Mouse (Mus musculus): ENCODE data around the gene Synpr. TPM values are rescaled to one million over a fixed set of nuclear protein-coding genes. Genes with fewer than 3 reads are reported as not detected.

Synpr gene
- polyA plus RNA-seq, 1 experiment from 2014 or later = 2.5 TPM

DNA sequence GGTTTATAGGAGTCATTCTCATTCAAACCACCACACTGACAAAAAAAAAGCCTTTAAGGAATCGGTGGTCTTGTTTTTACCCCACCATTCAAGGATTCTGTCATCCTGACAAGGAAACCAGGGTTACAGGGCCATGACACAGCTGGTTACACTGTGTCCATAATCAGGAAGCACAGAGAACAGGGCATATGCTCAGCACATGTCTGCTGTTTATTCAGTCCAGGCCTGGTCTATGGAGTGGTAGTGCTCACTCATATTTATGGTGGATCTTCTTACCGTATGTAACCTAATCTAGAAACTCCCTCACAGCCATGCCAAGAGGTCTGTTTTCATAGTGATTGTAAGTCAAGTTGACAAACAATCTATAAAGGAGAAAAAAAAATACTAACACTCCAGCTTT is 293.5 kb downstream of the Synpr start:
- H3K4me1 ChIP-seq = no peaks in the 10 kb centered on the region
- no peak overlapping the region for H3K27ac ChIP-seq
- no peaks in the 10 kb centered on the region for H3K27me3 ChIP-seq (ENCODE audit: poor library complexity, severe bottlenecking)
- no peaks in the 10 kb centered on the region for H3K36me3 ChIP-seq (replicated peaks)
- 86% methylated on average over 2 of the region's 2 CpGs for WGBS
- no peaks in the 10 kb centered on the region for H3K9me3 ChIP-seq
- H3K4me3 ChIP-seq = no peak overlapping the region
- no peak for DNase-seq (ENCODE audit: extremely low spot score, low spot score)

DNA sequence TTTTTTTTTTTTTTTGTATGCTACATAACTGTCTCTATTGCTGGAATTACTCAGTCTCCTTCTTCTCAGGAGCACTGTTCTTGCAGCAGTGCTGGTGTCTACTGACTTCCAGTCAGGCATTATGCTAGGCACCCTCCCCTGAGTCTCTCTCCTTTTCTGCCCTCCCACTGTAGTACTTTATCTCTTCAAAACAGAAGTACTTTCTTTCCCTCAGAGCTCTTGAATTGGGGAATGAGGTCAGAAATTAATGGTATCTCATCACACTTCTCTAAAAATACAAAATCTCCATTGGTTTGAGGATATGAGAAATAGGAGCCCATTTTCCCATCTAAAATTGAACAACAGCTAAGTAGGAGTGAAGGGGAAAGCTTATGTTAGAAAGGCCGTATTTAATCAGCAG is 294.2 kb downstream of the Synpr start:
- no peaks in the 10 kb centered on the region for H3K36me3 ChIP-seq (replicated peaks)
- H3K4me3 ChIP-seq = no peak overlapping the region
- H3K27ac ChIP-seq = no peak overlapping the region
- H3K27me3 ChIP-seq (ENCODE audit: poor library complexity, severe bottlenecking) = no peaks in the 10 kb centered on the region
- no peak for DNase-seq (ENCODE audit: extremely low spot score, low spot score)
- H3K9me3 ChIP-seq = no peaks in the 10 kb centered on the region
- 88% methylated on average over 1 of the region's 1 CpGs for WGBS
- H3K4me1 ChIP-seq = no peaks in the 10 kb centered on the region

DNA sequence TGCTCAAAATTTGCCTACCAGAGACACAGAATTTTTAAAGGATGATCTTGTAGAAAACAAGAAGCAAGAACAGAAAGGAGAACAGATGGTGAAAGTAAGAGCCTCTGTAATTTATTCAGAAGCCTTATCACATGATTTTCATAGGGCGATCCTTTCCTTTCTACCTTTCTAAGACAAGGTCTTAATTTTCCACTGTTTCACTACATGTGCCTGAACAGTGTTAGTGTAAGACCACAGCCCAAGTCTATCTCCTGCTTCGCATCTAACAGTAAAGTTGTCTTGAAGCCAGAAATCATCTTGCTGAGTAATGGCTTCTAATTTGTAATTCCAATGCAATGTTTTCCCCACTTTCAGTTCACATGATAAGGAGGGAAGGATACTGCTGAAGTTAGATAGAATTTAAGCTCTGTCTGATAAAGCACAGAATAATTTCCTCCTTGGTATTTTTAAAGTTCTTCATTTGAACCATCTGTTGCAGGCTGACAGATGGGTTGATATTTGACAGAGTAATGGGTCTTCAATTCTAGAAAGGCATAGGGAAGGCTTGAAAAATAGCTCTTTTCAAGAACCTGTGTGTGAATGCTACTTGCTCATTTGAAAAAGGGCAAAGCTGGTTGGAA is 308.9 kb downstream of the Synpr start:
- Histone ChIP-seq H3K4me3 (no peak overlapping the region), H3K9me3 (no peaks in the 10 kb centered on the region), H3K4me1 (no peaks in the 10 kb centered on the region), H3K27me3 (ENCODE audit: poor library complexity, severe bottlenecking) (no peaks in the 10 kb centered on the region), H3K36me3 (replicated peaks) (no peaks in the 10 kb centered on the region), H3K27ac (no peak overlapping the region)
- no peak for DNase-seq (ENCODE audit: extremely low spot score, low spot score)
- WGBS = 89% methylated on average over 2 of the region's 2 CpGs

DNA sequence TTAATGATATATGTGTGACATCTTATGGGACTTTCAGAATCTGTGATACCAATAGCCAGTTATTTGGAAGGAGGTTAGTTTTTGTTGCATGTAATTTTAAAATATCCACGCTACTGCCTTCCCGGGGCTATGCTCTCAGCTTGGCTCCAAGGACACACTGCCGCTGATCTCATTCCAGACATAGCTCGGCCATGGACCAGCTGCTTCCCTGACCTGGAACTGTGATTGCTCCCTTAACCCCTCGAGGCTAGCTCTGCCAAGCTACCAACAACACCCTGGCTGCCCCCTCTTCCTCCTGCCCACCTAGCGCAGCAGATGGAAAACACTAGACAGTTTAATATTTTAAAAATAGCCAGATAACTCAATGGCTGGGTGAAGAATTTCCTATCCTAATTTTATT is 311.7 kb downstream of the Synpr start:
- no peaks in the 10 kb centered on the region for H3K27me3 ChIP-seq (ENCODE audit: poor library complexity, severe bottlenecking)
- WGBS = 85% methylated on average over 6 of the region's 6 CpGs

DNA sequence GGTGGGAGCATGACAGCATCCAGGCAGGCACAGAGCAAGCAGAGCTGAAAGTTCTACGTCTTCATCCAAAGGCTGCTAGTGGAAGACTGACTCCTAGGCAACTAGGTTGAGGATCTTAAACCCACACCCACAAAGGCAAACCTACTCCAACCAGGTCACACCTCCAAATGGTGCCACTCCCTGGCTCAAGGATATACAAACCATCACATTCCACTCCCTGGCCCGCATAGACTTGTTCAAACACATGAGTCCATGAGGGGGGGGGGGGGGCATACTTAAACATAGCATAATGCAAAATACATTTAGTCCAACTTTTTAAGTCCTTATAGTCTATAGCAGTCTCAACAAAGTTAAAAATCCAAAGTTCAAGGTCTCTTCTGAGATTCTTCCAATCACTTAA is 312.6 kb downstream of the Synpr start:
- no peaks in the 10 kb centered on the region for H3K4me1 ChIP-seq
- no peak overlapping the region for H3K4me3 ChIP-seq
- no peaks in the 10 kb centered on the region for H3K27me3 ChIP-seq (ENCODE audit: poor library complexity, severe bottlenecking)
- H3K27ac ChIP-seq = no peak overlapping the region
- DNase-seq (ENCODE audit: extremely low spot score, low spot score) = no peak
- no peaks in the 10 kb centered on the region for H3K9me3 ChIP-seq
- 98% methylated on average over 2 of the region's 2 CpGs for WGBS
- H3K36me3 ChIP-seq (replicated peaks) = no peaks in the 10 kb centered on the region

More for the DNA sequence above, 311.7 kb downstream of the Synpr start:
- DNase-seq (ENCODE audit: extremely low spot score, low spot score) = no peak
- no peaks in the 10 kb centered on the region for H3K4me1 ChIP-seq
- H3K4me3 ChIP-seq = no peak overlapping the region
- H3K9me3 ChIP-seq = no peaks in the 10 kb centered on the region
- no peak overlapping the region for H3K27ac ChIP-seq
- no peaks in the 10 kb centered on the region for H3K36me3 ChIP-seq (replicated peaks)

DNA sequence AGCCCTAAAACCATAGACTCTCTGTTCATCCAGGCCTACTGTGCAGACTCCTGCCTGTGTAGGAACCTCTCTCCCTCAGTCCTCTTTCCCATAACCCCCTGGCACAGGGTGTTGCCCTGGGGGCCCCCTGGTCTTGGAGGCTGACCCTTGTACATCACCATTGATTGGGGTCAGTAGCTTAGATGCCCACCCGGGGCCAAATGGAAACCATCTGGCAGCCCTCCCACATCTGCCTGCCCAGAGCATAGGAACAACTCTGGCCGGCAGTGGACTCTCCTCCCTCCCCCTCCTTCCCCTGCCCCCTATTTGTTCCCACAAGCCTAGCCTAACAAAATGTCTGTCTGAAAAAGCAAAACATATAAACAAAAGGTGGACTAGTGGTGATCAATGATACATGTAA is 336.0 kb downstream of the Synpr start:
- no peak overlapping the region for H3K27ac ChIP-seq
- no peaks in the 10 kb centered on the region for H3K27me3 ChIP-seq (ENCODE audit: poor library complexity, severe bottlenecking)
- H3K4me3 ChIP-seq = no peak overlapping the region
- 54% methylated on average over 2 of the region's 2 CpGs for WGBS
- peak; percentile 15 for DNase-seq (ENCODE audit: extremely low spot score, low spot score)
- H3K36me3 ChIP-seq (replicated peaks) = no peaks in the 10 kb centered on the region
- no peaks in the 10 kb centered on the region for H3K9me3 ChIP-seq
- peaks cover 3% of the 10 kb centered on the region; the same call in 1 of the 2 replicates for H3K4me1 ChIP-seq

DNA sequence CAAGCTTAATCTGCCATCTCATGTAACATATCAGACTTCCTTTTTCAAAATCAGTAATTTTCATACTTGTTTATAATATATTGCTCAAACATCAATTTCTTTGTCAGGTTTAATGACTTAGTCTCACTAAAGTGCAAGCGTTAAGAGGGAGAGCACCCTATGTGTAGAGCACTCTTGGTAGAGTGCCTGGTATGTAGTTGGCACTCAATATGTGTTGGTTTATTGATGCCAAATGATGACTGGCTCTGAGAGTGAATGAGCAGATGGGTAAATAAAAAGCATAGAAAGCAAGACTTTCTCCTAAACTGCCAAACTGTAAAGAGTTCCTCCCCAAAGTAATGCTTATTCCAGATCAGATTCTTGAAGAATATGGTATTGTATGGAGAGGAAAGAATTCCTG is 365.3 kb downstream of the Synpr start:
- H3K4me3 ChIP-seq = no peak overlapping the region
- H3K27ac ChIP-seq = no peak overlapping the region
- no peaks in the 10 kb centered on the region for H3K36me3 ChIP-seq (replicated peaks)
- no peaks in the 10 kb centered on the region for H3K9me3 ChIP-seq
- WGBS = 97% methylated on average over 1 of the region's 1 CpGs
- no peaks in the 10 kb centered on the region for H3K27me3 ChIP-seq (ENCODE audit: poor library complexity, severe bottlenecking)
- no peak for DNase-seq (ENCODE audit: extremely low spot score, low spot score)
- peaks cover 11% of the 10 kb centered on the region for H3K4me1 ChIP-seq

DNA sequence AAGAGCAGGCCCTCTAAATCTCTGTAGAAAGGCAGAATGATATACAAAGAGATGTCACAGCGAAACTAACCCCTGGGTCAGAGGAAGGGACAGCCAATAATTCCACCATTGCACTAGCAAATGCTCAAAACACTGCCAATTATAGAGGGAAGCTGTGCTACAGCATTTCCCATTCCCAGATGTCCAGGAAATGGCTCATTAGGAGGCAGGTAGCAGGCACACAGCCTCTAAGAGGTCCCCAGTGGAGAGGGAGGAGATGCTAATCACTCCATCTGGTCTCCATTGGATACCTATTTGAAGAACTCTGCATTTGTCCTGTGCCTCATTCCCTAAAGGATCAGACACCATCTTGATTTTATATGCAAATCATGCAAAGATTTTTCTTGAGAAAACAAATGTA is 366.5 kb downstream of the Synpr start:
- Histone ChIP-seq H3K36me3 (replicated peaks) (no peaks in the 10 kb centered on the region), H3K9me3 (no peaks in the 10 kb centered on the region), H3K4me1 (peaks cover 11% of the 10 kb centered on the region), H3K4me3 (no peak overlapping the region), H3K27me3 (ENCODE audit: poor library complexity, severe bottlenecking) (no peaks in the 10 kb centered on the region), H3K27ac (no peak overlapping the region)
- 61% methylated on average over 1 of the region's 1 CpGs for WGBS
- no peak for DNase-seq (ENCODE audit: extremely low spot score, low spot score)

DNA sequence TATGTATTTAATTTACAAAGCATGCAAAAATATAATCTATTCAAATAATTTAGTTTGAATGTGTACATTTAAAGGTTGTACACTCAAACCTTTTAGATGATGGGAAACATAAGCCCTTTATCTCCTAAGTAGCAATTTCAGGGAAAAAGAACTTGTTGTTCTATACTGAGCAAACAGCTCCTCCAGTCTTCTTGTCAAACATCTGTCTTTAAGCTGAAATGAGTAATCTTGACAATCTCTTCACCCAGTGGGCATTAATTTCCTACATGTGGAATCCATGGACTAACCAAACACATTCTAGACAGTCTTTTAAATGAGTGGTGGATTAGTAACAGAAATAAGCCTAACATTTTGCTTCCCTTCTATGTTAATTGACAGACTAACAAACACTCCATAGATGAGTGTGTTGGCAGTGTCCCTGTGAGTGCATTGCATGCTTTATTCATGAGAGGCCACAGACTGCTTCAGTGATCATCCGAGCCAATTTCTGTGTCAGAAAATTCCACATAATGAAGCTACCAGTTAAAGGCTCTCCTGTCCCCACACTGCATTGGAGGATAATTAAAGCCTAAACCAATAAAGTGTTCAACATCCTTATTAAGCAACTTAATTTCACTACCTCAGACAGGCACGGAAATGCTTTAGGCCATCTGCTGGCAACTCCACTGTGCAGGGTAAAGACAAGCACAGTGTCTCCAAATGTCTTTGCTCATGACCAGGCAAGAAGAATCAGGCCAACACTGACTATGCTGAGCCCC is 367.1 kb downstream of the Synpr start:
- H3K4me3 ChIP-seq = no peak overlapping the region
- H3K36me3 ChIP-seq (replicated peaks) = no peaks in the 10 kb centered on the region
- H3K9me3 ChIP-seq = no peaks in the 10 kb centered on the region
- WGBS = 65% methylated on average over 2 of the region's 2 CpGs
- no peak overlapping the region for H3K27ac ChIP-seq
- no peaks in the 10 kb centered on the region for H3K27me3 ChIP-seq (ENCODE audit: poor library complexity, severe bottlenecking)
- H3K4me1 ChIP-seq = peaks cover 11% of the 10 kb centered on the region
- DNase-seq (ENCODE audit: extremely low spot score, low spot score) = no peak
